Mouse (Mus musculus) heart, postnatal 0 days (tissue): Measurements from ENCODE around the gene C1qtnf5.

Experiments used
- CTCF ChIP-seq: IDR thresholded peaks from 2 replicates; pipeline ENCODE4 v1.5.1; 2016; ENCODE audit warnings: antibody characterized with exemption, control low read depth, low read depth
- EP300 ChIP-seq: IDR thresholded peaks from 2 replicates; pipeline ENCODE4 v1.6.1; 2016; ENCODE audit warnings: antibody characterized with exemption, low read depth

DNA sequence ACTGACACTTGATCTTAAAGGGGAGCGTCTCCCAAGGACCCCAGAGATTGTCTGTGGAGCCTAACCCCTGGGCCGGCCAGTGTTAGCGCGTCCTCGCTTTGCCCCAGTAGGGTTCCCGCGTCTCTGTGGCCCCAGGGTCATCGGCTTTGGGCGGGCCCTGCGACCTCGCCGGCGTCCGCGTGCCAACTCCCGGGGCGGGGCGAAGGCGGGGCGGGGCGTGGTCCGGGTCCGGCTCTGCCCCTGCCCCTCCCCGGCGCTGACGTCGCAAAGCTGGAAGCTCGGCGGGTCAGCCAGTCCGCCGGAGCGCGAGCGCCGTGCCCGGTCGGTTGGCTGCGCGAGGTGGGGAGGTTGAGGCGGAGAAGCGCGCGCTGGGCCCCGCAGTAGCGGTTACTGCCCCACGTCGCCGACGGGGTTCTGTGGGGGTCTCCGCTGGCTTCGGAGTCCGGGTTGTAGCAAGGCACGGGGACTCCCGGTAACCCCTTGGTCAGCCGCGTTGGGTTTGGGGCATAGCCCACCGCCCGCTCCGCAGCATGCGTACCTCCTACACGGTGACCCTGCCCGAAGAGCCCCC is 22.3 kb upstream of the C1qtnf5 start:
- TF ChIP-seq EP300 = 0 out of 2 replicates have a peak, but pooled peaks have one; percentile 58
- TF ChIP-seq CTCF = no peak
